Mouse (Mus musculus) ovary, postnatal 14 days (tissue): ENCODE data around the gene Meis2.

ENCODE experiments used
- DNase-seq: peaks from one replicate; pipeline ENCODE4 v3.0.0; 2022; ENCODE audit warnings: low spot score

Meis2 gene

DNA sequence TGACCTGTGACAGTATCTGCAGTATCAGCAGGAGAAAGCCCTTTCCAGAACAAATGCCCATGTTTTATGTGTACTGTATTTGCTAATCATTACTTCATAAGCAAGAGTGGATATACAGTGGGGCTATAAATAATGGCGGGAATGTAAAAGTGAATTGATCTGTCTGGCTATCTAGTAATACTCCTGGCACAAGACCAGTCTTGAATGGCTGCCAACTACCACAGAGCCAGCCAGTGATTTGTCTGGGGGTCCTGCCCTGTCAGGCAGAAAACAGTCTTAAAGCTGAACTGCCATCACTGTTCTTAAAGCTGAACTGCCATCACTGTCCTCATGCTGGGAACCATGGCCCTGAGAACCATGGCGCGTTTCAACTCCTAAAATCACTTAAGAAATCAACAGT is 169.9 kb downstream of the Meis2 start:
- DNase-seq: peak; percentile 38

DNA sequence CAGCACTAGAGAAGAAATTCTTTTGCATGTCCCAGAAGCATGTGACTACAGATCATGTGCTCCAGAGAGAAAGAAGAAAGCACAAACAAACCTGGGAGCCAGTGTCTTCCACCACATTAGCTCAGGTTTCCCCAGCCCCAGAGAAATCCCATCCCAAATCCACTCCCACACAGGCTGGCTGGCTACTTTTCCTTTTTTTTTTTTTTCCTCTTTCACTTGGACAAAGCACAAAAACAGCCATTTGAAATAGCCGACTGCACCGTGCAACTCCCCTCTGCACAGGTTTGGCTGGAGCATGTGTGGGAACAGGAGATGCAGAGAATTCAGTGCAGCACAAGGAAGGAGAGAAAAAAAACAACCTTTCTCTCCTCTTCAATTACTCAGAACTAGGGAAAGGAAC is 170.4 kb downstream of the Meis2 start:
- no peak for DNase-seq

DNA sequence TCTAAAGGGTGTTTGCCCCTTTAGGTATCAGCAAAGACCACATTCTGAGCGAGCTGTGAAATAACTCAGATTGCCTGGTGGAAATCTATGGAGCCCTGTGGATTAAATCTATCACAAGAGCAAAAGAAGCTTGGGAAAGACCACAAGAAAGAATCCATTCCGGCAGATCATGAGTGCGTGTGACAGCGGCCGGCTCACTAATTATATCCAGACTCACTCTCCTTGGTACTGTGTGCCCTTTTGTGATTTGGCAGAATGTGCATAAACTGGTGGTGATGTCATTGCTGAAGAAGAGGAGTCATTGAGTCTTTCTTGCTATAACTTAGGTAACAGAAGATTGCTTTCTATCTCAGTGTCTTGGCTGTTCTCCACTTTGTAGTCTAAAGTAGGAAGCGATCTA is 172.5 kb downstream of the Meis2 start:
- DNase-seq: no peak

DNA sequence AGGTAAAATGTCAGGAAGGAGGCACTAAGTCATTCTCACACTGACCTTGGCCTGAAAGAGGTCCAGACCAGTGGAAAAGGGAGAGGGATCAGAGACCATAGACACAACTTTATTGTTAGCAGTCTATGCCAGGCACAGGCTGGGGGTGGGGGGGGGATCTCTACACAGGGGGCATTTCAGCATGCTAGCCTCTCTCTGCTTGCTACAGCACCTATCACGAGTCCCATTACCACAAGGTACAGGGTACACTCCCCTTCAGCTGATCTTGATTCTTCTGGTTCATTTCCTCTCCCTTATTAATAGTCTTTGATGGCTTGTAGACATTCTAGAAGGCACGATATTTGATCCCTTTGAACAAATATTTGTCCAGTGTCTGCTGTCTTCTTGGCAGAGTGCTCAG is 174.9 kb downstream of the Meis2 start:
- DNase-seq: no peak

DNA sequence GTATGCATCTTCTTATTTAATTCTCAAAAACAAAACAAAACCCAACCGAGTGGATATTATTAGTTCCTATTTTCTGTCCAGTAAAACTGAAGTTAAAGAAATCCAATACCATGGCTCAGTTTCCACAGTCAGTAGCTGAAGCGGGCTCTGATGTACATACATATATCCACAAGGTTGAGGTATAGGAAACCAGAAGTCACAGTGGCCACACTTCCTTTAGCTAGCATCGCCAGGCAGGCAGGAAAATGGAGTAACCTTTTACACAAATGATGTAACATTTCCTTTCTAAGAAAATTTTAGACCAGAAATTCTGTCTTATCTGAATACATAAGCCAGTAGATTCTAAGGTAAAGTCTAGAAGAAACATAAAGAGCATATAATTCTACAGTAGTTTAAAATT is 175.6 kb downstream of the Meis2 start:
- no peak for DNase-seq

DNA sequence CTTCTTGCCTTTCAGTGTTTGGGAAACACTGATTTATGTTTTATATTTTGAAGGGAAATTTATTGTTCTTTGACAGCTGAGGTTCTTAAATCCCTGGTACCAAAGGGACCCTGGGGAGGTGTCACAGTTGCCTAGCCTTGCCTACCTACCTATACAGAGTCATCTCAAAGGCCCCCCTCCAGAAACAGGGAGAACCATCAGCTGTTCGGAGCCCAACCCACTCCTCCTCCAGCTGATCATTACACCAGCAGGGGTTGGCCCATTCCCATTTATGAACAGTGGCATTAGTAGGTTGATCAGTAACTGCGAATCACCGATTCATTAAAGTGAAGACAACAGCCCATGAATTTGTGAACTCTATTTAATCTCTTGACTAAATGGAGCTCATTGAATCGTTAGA is 176.4 kb downstream of the Meis2 start:
- DNase-seq: no peak

DNA sequence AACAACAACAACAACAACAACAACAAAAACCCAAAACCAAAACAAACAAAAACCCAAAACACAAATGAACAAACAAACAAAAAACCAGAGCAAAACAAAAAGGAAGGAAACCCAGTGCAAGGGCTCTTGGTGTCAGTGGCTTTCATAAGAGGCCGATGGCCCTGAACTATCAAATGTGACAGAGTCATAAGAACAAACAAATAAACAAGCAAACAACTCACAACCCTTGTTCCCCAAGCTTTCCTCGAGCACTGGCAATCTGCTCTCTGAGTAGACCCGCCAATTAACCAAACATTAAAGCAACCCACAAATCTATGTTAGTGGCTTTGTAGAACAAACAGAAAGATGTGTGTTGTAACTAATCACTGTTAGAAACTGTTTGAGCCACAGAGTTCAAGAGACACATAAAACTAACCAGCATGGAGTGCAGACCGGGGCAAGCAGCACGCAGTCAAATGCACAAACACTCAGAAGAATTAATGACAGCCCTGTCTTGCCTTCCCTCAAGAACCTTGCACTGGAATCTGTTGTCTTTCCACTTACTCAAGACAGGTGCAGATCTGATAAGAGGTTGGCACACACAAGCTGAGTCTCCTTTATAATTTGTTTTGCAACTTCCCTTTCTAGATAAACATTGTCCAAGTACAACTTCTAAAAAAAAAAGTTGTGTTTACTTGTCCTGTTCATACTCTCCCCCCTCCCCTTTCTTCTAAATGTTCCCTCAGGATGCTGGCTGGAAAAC is 177.1 kb downstream of the Meis2 start:
- DNase-seq: no peak

DNA sequence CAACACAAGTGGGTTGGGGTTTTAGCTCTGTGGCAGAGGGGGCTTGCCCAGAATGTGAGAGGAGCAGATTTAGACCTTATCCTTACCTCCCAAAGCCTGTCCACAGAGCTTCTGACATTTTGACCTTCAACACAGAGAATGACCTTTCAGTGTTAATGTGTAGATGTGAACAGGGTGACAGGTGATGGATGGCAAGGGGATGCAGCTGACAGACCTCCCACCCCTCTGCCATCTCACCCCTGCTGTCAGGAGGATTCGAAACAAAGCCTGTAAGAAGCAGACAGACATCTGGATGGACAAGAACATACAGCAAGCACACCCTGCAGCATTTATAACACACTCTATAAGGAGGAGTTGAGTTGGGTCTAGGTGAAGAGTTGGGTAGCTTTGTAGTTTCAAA is 178.0 kb downstream of the Meis2 start:
- DNase-seq: no peak

DNA sequence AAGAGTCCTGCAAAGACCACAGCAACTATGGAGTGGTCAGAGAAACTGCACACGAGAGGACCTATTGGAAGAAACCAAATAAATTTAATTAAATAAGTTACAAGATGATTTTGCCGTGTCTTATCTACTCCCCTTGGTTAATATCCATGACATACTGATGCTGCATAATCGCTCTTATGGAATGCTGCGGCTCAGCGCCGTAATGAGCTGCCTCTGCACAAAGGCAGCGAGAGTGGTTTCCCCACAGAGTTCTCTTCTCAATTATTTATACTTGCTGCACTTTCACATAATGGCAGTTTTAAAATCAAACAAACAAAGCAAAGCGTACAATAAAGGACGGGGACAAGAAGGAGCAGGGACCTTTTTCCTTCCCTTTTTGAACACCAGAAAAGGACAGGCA is 181.5 kb downstream of the Meis2 start:
- no peak for DNase-seq

DNA sequence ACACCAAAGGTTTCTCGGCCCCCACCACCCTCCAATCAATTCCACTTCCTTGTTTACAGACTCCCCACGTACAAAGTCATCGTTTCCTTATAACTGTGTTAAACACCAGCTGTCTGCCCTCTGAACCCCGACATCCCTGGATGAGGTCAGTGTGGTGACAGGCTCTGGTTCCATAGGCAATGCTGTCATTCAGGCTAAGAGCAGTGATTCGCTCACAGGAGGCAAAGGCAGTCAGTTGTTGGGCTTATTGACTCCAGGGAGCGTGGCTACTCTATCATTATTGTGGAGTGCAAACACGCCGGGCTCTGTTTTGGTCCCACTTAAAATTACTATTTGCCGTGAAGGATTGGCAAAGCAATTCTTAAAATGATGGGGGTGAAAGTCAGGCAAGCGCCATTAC is 182.1 kb downstream of the Meis2 start:
- no peak for DNase-seq

DNA sequence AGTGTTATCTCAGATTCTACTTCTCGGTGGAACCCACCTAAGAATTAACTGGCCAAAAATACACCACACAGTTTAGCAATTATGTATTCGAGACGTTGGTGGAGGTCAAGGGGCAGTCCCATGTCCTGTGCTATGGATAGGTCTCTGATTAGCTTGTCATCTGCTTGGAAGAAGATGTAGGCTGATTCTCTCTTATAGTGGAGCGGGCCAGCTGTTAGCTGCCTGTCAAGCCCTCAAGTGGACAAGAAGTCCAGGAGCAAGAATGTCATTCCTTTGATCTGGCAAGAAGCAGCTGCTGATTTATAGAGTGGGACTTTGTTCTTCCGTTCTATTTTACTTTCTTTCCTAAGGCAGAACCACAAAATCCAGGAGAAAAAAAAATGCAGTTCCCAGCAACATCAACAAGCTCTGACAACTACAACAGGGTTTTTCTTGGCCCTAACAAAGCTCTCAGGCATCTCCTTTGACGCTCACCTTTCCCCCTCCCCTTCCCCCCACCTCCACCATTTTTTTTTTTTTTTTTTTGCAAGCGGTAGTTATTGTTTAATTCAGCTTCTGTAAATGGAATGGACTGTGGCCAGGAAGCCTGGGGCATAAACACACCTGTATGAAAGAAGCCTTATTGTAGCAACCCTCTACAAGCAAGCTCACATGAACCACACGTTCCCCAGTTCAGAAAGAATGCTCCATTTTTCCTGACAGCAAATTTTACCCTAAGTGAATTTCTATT is 189.7 kb downstream of the Meis2 start:
- no peak for DNase-seq

DNA sequence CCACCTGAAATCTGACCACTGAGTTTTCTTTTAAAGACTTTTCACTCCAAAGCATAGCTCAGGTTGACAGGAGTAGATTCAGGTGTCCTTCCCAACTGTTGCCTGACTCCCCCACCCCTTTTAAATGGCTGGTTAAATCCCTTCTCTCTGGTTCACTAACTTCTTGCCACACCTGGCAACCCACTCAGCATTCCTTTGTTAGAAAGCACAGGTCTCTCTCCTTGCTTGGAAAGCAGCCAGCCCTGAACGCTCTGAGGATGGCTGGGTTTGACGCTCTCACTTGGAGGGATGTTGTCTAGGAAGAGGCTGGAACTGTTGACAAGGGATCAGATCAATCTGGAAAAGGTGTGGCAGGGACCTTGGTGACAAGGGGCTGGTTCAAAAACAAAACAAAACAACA is 192.8 kb downstream of the Meis2 start:
- no peak for DNase-seq

DNA sequence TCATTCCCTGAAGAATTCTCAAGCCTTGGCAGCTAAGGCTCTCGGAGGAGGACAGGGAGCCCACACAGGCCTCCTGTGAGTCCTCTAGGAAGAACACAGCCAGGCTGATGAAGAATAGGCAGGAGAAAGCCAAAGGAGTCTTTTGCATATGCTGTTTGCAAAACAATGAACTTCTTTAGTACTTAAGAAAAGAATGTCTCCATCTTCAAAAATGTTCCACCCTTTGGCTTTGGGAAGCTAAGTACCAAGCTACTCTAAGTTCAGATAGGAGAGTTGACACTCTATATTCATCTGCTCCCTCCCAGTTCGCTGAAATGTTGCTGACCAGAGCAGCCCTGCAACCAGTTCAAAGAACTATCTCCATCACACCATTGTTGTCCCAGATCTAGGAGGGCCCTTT is 195.7 kb downstream of the Meis2 start:
- DNase-seq: no peak

DNA sequence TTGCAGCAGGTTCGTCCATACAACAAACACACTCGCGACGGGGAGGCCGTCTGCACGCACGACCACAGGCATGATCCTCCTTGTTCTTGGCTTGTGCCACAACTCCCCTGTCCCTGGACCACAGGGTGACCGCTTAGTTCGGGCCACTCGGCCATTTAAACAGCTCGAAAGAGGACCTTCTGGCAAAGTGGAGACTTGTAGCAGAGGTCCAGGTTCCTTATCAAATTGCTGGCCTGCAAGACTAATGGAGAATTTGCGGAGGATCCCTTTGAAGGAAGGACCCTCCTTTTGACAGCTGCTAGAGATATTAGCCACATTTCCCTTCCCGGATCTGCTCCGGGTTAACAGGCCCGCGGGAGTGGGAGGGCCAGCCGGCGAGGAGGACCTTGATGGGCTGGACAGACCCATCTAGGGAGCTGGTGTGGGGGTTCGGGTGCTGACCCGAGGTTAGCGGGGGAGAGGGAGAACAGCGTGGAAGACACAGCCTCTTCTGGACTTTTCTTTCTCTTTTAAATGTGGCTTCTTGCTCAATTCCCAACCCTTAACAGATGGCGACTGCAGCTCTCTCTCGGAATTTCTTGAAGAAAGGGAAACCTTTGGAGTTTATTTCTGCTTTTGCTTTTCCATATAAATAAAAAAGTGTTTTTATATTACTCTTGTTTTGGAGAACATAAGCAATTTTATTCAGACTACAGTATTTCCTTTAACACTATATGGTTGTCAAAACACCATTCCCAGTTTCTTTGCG is 204.9 kb downstream of the Meis2 start:
- no peak for DNase-seq

DNA sequence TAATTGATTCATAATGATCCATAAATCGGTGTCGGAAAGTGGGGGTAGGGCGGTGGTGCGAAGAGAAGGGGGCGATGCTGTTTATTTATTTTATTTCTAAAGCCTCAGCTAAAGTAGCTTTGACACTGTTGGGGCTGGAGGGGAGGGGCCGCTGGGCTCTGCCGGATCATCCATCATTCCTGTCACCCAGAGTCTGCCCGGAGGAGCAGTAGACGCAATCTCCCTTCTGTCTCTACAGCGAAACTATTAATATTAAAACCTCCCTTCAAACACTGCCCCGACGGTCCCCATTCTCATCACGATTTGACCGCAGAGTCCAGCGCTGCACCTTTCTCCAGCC is 205.5 kb downstream of the Meis2 start:
- no peak for DNase-seq

DNA sequence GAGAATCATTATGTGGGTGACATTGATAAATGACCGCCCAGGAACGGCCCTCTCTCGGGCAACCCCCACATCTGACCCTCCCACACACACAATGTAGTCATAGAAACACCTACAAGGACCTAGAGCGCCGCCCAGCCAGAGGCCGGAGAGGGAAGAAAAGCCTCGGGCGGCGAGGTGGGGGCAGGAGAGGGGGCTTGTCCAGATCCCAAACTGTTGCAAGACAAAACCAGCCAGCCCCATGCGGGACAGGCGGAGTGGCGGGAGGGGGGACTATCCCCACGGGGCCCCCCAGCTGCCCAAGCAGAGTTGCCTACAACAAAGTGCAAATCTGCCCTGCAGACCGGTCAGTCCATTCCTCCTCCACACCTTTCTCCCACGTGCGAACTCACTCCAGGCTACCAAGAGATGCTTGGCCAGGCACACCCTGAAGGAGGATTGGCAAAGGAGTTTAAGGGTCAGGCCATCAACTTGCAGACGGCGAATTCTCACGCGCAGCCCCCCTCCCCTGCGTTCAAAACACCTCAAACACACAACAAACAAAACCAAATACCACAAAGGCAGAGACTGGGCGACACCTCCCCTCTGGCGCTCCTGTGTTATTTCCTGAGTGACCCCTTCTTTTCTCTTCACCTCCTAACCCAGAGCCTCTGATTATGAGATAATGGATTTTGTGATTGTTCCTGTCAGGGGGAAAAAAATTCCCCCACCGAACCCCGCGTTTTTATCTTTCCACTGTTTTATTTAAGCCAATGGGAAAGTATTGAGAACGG is 206.1 kb downstream of the Meis2 start:
- DNase-seq: peak; percentile 36

DNA sequence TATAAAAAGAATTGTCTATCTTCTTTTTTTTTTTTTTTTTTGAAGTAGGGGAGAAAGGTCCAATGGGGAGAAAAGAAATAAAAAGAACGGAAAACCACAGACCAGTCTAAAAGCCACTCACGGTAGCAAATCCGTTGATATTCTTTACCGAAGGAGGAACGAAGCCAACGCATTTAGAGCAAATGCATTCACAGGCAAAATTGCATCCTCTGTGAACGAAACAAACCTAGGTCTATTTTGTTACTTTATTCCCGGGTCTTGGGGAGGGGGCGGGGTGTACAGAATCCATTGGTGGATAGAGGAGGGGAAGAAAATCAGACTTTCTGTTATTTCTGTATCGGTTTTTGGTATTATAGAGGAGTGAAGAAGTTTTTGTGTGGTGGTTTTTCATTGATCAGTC is 206.7 kb downstream of the Meis2 start:
- DNase-seq: no peak

DNA sequence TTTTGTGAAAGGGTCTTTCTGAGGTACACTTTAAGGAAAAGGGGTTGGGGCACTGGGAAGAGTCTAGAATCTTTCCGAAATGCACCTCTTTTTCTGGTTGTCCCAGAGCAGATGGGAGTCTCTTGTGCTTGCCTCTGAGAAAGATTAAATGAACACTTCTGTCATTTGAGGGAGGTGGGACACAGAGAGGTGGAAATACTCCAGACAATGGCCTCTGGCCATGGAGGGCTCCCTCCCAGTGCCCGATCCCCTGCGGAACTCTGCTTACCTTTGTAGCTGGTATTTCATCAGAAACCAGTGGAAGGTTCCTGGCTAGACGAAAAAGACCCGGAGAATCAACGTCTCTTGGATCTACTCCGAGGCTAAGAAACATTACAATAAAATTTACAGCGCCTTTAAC is 207.4 kb downstream of the Meis2 start:
- DNase-seq: no peak

DNA sequence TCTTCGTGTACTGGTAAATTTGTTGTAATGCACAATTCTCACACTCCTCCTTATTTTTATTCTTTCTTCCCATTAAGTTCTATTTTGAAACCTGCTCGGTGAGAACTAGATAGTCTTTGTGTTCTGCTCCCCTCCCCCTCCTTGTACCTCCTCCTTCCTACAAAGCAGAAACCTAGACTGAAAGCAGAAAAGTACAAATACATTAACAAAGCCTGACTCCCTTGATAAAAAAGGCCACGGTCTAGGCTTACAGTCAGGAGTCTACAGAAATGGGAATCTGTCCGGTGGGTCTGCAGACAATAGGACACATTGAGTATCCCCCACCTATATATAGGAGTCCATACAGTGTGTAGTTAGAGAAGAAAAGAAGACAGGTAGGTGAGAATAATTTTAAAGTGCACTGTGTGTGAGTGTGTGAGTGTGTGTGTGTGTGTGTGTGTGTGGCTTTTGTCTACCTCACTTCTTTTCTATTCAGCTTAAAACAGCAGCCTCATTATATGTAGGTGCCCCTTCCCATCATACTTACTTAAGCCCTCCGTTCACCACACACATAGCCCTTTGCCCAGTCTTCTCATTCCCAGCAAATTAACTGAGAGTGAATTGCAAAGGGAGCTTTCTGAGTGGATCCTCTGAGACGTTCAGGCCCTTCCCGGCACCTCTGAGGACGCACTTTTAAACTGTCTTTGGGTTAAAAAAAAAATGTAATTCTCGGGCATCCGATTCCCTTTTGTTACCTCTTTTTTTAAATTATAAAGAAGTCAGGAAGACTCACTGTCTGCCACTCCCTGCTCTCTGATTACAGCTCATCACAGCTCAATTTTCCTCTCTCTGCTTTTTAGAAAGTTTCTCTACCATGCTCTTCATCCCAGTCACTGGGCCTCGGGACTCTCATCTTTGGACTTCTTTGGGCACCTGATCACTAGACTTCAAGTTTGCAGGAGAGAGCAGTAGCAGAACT is 208.2 kb downstream of the Meis2 start:
- no peak for DNase-seq

DNA sequence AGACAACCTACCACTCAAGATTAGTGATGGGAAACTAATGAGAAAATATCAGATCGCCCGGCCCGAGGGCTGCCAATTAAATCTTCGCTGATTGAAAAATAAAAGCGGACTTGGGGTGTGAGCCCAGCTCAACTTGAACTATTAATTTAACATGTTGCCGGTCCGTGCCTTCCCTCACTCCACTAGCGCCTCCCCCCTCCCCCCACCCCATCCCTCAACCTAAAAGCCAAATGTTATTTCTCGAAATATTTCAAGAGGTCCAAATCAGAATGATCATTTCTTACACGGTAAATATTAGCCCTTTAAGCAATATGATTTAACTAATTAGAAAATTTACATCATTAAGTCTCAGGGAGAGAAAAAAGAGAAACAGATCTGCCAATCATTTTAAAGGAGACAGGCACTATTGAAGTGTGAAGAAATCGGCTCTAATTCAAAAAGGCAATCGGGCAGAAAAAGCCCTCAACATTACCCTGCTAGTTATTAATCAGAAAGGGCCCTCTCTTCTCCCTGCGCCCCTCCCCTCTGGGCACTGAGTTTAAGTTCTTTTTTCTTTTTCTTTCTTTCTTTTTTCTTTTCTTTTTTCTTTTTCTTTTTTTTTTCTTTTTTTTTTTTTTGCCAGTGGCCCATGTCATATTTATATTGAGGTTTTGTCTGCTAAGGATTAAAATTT is 209.1 kb downstream of the Meis2 start:
- no peak for DNase-seq
